ENCODE assay signal across 8 mouse cellular contexts in the genomic region with DNA sequence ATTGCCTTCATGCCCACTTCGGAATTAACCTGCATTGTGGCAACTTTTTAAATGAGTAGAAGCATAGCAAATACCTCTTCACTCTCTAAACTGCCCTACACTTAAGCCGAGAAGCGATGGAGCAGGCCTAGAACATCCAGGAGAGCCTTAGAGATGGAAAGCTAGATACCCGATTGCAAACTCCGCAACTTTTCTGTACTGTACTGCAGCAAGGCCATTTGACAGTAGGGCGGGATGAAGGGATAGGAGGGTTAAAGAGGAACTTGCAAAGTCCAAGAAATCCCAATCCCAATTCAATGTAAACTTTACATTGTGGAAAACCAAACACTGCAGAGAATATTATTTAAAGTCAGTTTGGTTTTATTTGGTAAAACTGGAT. TPM values are rescaled to one million over a fixed set of nuclear protein-coding genes. Genes with fewer than 3 reads are reported as not detected.
A peak's percentile ranks its signal among the peaks of the same experiment; 100 is the strongest.
DNase-seq lines count a peak whose midpoint lies in the region; ATAC-seq and TF ChIP-seq lines count a peak whose summit lies in the region.

No protein-coding gene starts in this region.

- no peak for ATAC-seq in stomach, postnatal 0 days (ENCODE audit: low FRiP score, low TSS enrichment)

- peak overlapping the region; percentile 81 for H3K4me2 ChIP-seq in stomach, postnatal 0 days (replicated peaks; ENCODE audit: low read depth)

- no peak for TF ChIP-seq POLR2A in testis, adult 2 months (IDR thresholded peaks at IDR 0.05; ENCODE audit: control insufficient read depth, low read depth, low read length)
- no peak for TF ChIP-seq POLR2A in liver, adult 2 months (IDR thresholded peaks at IDR 0.05; ENCODE audit: extremely low read depth, insufficient read depth, low read length)

- H3K9ac ChIP-seq in liver, adult 2 months (ENCODE audit: low read depth, low read length): peak overlapping the region; percentile 99
- peak overlapping the region; percentile 97 for H3K9ac ChIP-seq in stomach, postnatal 0 days (ENCODE audit: low read length)

- H3K27me3 ChIP-seq in testis, adult 2 months (ENCODE audit: control insufficient read depth, insufficient read depth, low read length): no peaks in the 10 kb centered on the region
- H3K27me3 ChIP-seq in liver, adult 2 months (ENCODE audit: control insufficient read depth, insufficient read depth, low read length): no peaks in the 10 kb centered on the region
- no peaks in the 10 kb centered on the region for H3K27me3 ChIP-seq in stomach, postnatal 0 days (ENCODE audit: control insufficient read depth, insufficient read depth, low read length)

- H3K4me3 ChIP-seq in testis, adult 2 months (ENCODE audit: control insufficient read depth, low read depth, low read length): peak overlapping the region; percentile 88
- peak overlapping the region; percentile 99 for H3K4me3 ChIP-seq in liver, adult 2 months (ENCODE audit: insufficient read depth, low read depth, low read length)
- H3K4me3 ChIP-seq in stomach, postnatal 0 days (ENCODE audit: low read depth, low read length): peak overlapping the region; percentile 98

- 3% methylated on average over 6 of the region's 6 CpGs for WGBS in liver, adult 2 months
- 5% methylated on average over 6 of the region's 6 CpGs for WGBS in stomach, postnatal 0 days

- H3K79me2 ChIP-seq in liver, adult 2 months (ENCODE audit: control insufficient read depth, insufficient read depth, low read length): peaks cover 16% of the 10 kb centered on the region

- TF ChIP-seq EP300 in stomach, postnatal 0 days (optimal IDR thresholded peaks at IDR 0.05): no peak

- DNase-seq in embryo, embryonic 11 days: peak; percentile 26
- no peak for DNase-seq in embryo, embryonic 10 days (ENCODE audit: low spot score)
- no peak for DNase-seq in testis, postnatal 14 days (ENCODE audit: low spot score)
- no peak for DNase-seq in liver, adult 2 months (ENCODE audit: extremely low read depth, low read depth, low spot score)
- DNase-seq in stomach, postnatal 0 days (ENCODE audit: low spot score): no peak
- DNase-seq in cerebellum, adult 8-10 months: no peak
- DNase-seq in cerebellum, postnatal 36 days: no peak

- H3K4me1 ChIP-seq in testis, adult 2 months (ENCODE audit: control insufficient read depth, insufficient read depth, low read length): no peaks in the 10 kb centered on the region
- H3K4me1 ChIP-seq in liver, adult 2 months (ENCODE audit: control insufficient read depth, insufficient read depth, low read length): peaks cover 17% of the 10 kb centered on the region
- H3K4me1 ChIP-seq in stomach, postnatal 0 days (replicated peaks; ENCODE audit: control insufficient read depth, insufficient read depth): peaks cover 7% of the 10 kb centered on the region

- H3K36me3 ChIP-seq in testis, adult 2 months (ENCODE audit: control insufficient read depth, insufficient read depth, low read length): no peaks in the 10 kb centered on the region
- H3K36me3 ChIP-seq in liver, adult 2 months (ENCODE audit: control insufficient read depth, insufficient read depth, low read length): no peaks in the 10 kb centered on the region
- no peaks in the 10 kb centered on the region for H3K36me3 ChIP-seq in stomach, postnatal 0 days (ENCODE audit: control insufficient read depth, insufficient read depth, low read length)

- TF ChIP-seq CTCF in testis, adult 2 months (IDR thresholded peaks at IDR 0.05; ENCODE audit: control insufficient read depth, insufficient read depth, insufficient replicate concordance, low read depth, low read length): no peak
- TF ChIP-seq CTCF in liver, adult 2 months (IDR thresholded peaks at IDR 0.05; ENCODE audit: low read depth, low read length): no peak
- TF ChIP-seq CTCF in stomach, postnatal 0 days (IDR thresholded peaks at IDR 0.05; ENCODE audit: low read depth): no peak

- peak overlapping the region; percentile 62 for H3K27ac ChIP-seq in testis, adult 2 months (ENCODE audit: control insufficient read depth, insufficient read depth, low read depth, low read length)
- peak overlapping the region; percentile 99 for H3K27ac ChIP-seq in liver, adult 2 months (replicated peaks; ENCODE audit: insufficient read depth, low read depth, low read length)
- H3K27ac ChIP-seq in stomach, postnatal 0 days (replicated peaks): peak overlapping the region; percentile 94

- H3K9me3 ChIP-seq in stomach, postnatal 0 days (ENCODE audit: control insufficient read depth, low read length): no peaks in the 10 kb centered on the region

RNA-seq across cellular contexts. Expression of gene Tapt1, which starts 1.0 kb away (rescaled TPM):
- polyA plus RNA-seq in testis, adult 2 months (2012; rRNA removed): 21.5 and 29.4 TPM in 2 replicates
- total RNA-seq in liver, adult 2 months (2014; rRNA removed): 63.5 and 68.6 TPM in 2 replicates
- polyA plus RNA-seq in liver, adult 2 months (2012; rRNA removed): 34.8 and 35.8 TPM in 2 replicates
- 17.2 and 18.1 TPM in 2 replicates for polyA plus RNA-seq in stomach, postnatal 0 days (2015; fragmentation: Nextera tagmentation; extraction: Ambion mirVana)
